Mouse (Mus musculus): ENCODE measurements around the gene Mbnl2.

- TF ChIP-seq POLR2A (IDR thresholded peaks at IDR 0.05; ENCODE audit: low read depth, low read length) (no peak), CTCF (IDR thresholded peaks at IDR 0.05; ENCODE audit: extremely low read depth, insufficient read depth, insufficient read length, insufficient replicate concordance) (no peak)
These were observed 79.1 kb downstream of the Mbnl2 start for GRCm38 (mm10) chr14:120354595-120354994.
